Mouse (Mus musculus): ENCODE results near the gene Fbxl19.

Fbxl19 gene

DNA sequence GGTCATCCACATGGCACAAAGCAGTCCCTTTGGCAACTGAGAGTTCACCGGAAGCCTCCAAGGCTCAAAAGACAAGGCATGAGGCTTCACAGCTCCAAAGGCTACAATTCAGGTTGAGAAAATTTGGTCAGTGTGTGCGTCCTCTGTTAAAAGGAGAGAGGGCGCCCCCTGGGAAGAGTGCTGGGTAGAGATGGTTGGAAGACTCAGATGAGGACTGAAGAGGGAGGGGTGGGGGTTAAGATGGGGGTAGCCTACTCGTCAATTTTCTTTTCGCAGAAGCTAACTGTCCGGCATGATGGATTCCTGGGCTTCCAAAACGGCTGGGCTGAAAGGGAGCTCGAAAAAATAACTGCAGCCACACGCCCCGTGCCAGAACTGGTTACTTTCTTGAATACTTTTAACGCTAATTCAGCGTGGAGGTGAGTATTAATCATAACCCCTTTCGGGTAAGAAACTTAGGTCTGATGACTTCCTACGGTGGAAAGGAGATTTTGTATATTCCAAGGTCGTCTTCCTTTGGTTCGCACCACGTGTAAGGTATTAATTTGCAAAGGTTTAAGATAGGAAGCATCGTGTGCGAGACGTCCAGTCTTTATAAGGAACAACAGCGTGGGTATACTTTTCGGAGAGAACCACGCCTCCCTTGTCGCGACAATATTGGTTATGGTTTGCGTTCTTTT is at the start of gene Fbxl19:
Gene Fbxl19, plus strand, starts transcription at position 178 of the 680 bp plus-strand sequence.
- DNase-seq (ENCODE audit: low spot score): peak; percentile 88

DNA sequence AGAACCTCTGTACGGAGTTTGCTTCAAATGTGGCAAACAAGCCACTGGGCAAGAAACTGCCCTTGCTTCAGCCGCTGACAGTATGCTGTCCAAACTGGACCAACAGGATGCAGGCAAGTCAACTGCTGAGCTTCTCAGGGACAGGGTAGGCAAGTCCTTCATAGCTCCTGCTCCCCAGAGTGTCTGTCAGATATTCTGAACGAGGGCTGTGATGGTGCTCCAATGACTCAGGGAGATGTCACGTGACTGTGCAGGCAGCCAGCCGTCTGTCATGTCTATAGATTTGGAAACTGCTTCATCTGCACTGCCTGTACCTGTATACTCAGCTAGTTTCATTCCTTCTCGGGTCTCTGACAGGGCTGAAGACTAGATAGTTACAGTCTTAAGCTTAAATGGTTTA is 45.4 kb upstream of the Fbxl19 start:
- peak; percentile 40 for DNase-seq (ENCODE audit: low spot score)

DNA sequence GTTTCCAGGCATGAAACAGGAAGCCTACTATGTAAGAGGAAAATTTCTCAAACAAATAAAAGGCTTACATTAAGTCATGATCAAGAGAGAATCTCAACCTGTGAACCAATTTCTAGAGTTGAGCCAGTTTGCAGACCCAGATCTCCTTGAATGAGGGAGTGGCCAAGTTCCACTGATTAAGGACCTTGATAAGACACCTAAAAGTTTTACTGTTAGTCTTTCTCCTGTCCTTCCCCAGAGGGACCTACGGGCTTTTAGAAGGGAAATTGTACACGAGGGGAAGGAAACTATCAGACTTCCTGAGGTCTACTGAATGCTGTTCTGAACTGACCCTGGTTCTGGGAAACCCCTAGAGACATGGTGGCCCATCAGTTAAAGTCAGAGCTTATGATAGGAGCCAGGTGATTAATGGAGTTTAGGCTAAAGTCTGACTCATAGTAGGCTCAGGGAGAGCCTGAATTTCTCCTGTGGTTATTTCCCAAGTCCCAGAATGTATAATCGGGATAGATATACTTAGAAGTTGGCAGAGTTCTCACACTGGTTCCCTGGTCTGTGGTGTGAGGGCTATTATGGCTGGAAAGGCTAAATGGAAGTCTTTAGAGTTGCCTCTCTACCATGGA is 43.5 kb upstream of the Fbxl19 start:
- DNase-seq (ENCODE audit: low spot score): no peak

DNA sequence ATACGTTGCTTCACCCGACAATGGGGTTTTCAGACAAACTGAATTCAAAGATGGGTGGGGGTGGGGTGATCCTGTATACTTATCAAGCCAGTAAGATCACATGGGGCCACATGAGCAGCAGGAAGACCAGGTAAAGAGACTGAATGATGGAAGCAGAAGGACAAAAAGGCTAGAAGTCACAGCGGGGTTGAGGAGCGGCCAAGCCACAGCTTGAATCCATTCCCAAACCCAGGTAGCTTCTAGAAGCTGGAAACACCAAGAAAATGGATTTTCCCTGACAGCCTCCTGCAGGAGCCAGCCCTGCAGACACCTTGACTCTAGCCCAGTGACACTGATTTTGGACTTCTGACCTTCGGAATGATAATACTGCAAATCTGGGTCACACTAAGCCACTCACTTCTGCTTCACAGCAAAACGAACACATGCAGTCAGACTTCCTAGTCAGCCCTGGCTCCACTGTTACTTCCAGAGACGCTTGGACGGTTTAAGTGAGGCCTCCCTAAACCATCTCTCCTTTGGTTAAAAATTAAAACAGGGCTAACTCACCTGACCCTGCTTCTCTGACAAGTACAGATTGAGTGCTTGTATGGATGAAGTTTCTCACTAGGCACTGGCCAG is 40.7 kb upstream of the Fbxl19 start:
- no peak for DNase-seq (ENCODE audit: low spot score)

DNA sequence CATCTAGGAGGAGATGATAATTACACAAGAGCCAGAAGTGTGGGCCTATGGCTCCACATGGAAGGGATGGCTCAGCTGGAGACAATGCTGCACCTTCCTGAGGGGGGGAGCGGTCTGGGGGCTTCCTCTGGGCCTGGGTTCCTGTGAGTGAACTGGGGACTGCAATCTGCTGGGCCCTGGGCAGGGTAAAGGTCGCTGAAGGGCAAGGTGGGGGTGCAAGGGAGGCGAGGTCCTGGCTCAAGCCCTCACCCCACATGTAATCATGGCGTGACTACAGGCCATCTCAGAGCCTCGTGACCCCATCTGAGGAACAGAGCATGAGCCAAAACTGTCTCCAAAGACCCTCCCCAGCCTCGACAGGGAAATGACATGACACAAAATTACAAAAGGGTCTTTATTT is 39.7 kb upstream of the Fbxl19 start:
- DNase-seq (ENCODE audit: low spot score): no peak

DNA sequence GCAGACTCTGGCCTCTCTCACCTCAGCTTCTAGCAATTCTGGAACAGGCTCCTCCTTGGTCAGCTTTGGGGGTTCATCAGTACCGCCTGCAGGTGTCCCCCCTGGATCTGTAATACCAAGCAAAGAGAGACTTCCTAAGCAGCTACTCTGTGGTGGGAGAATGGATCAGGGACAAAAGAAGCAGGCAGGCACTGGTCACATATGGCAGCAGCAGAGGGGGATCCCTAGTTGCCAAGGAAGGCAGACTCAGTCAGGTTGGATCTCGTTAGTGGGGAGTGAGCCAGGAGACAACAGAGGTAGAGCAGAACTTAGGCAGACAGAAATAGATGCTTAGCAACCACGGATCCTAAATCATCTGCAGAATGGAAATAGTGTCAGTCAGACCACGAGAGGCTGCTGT is 38.6 kb upstream of the Fbxl19 start:
- DNase-seq (ENCODE audit: low spot score): no peak

DNA sequence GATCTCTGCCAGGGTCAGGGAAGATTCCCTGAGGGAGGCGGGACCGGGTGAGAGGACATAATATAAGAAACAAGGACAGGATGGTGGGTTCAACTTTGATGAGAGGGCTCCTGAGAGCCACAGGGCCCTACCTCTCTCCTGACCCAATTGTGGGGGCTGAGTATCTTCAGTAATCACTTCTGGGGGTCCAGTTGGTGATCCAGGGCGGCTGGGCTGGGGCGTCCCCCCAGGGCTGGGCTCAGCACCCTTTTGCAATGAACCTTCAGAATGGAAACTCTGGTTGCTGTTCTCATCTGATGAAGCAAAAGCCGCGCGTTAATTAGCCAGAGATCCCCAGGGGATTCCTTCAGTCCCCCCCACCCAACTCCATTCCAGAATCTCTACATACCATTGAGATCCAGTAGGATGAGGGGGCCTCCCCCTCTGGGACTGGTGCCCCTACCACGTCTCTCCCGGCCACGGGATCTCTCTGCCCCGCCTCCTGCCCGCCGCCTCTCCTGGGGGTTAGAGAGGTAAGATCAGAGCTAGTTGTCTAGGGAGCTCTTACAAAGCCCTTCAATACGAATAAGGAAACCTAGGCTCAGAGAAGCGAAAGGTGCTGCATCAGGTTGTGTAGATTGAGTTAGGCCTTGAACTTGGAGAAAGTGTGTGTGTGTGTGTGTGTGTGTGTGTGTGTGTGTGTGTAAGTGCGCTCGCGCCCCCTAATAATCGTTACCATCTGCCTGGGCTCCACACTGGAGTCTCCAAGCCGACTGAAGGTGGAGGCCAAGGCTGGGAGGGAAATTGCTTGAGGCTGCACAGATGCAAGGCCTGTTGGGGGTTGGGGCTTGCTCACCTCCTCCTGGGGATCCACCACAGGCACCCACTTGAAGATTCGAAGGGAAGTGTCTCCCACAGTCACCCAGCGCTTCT is 37.0 kb upstream of the Fbxl19 start:
- DNase-seq (ENCODE audit: low spot score): peak; percentile 58

DNA sequence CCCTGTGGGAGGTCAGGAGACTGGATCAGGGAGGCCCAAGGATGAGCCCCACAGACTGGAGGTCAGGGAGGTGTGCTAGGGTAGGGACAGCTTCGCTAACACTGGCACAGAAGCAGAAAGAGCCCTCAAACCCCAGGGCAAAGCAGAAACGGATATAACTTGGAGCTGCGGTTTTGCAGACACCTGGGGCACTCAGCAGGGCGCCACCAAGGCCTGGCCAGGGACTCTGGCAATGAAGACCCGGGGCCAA is 36.5 kb upstream of the Fbxl19 start:
- DNase-seq (ENCODE audit: low spot score): no peak

DNA sequence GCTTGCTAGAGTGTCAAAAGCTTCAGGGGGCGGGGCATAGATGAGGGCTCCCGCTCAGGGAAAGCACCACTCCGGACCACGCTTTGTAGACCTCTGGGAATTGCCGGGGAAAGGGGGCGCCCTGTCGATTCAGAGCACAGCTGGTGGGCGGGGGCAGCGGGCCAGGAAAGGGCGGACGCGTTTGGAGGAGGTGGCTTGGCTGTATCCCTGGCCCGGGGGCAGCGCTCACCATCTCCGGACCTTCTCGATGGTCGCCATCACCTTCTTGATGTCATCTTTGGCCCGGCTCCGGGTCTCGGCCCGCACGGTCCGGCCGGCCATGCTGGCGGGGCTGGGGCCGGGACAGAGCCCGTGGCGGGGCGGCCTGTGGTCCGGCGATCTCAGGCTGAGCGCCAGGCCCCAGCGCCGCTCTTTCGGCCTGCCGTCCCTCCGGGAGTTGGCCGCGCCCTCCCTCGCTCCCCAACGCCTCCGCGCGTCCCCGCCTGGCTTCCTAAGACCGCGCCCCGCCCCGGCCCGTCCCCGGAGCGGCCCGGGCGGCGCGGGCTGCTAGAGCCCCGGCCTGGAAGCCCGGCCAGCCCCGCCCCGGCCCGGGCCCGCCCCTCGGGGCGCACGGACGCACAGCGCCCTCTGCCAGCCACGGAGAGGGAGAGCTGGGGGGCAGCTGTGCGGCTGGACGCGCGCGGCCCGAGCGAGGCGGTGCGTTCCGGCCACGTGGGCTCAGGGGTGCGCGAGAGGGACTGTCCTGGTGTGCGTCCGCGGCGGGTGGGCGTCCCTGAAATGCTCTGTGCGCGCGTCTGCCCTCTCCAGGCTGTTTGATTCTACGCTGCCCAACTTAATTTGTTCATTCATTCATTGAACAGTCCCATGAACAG is 35.9 kb upstream of the Fbxl19 start, which contains the start of gene Bcl7c:
Gene Bcl7c, minus strand, starts transcription at position 727 of the 872 bp plus-strand sequence.
- peak; percentile 97 for DNase-seq (ENCODE audit: low spot score)

DNA sequence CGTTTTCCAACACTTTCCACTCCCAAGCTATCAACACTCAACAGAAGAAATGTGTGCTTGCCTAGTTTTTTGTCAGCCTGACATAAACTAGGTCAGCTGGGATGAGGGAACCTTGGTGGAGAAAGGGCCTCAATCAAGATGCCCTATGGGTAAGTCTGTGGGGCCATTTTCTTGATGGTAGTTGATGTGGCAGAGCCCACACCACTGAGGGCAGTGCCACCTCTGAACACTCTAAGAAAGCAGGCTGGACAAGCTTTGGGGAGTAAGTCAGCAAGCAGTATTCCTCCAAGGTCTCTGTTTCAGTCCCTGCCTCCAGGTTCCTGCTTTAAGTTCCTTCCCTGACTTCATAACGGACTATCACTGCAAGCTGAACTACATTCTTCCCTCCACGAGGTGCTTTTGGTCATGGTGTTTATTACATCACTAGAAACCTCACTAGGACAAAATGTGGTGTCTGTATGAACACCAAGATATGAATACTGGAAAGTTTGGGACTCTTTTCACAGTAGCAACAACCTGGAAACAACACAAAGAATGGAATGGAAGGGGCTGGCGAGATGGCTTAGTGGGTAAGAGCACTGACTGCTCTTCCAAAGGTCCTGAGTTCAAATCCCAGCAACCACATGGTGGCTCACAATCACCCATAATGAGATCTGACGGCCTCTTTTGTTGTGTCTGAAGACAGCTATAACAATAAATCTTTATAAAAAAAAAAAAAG is 34.9 kb upstream of the Fbxl19 start:
- DNase-seq (ENCODE audit: low spot score): no peak

DNA sequence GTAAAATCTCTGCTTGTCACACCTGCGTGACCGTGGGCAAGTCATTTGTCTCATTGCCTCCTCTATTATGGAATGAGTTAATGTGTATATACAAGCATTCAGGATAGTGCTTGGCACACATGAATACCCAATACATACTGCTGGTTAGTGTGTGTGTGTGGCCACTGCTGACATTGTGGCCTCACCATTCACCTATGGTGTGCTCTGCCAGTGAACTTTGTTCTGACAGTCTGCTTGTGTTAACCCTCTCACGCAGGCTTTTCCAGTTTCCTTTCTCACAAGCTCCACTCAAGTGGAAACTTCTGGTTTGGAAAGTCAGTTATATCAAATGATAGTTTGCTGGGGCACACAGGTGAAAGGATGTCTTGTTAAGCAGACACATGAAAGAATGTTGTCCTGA is 33.3 kb upstream of the Fbxl19 start:
- DNase-seq (ENCODE audit: low spot score): no peak

DNA sequence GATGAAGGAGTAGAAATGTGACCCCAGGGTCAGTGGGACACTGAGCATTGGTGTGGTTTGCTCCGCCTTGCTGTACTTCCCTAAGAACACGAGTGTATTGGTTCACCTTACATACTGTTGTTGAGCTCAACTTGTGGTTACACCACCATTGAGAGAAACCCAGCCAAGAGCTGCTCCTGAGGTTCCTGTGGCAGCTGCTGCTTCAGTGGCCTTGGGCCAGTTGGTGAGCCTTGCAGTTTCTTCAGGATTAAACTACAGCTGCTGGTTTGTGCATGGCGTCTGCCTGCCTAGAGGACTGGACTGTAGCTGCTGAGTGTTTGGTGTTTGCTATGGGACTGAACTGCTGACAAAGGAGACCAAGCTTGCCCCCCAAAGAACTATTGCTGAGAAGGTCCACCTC is 32.9 kb upstream of the Fbxl19 start:
- DNase-seq (ENCODE audit: low spot score): no peak

DNA sequence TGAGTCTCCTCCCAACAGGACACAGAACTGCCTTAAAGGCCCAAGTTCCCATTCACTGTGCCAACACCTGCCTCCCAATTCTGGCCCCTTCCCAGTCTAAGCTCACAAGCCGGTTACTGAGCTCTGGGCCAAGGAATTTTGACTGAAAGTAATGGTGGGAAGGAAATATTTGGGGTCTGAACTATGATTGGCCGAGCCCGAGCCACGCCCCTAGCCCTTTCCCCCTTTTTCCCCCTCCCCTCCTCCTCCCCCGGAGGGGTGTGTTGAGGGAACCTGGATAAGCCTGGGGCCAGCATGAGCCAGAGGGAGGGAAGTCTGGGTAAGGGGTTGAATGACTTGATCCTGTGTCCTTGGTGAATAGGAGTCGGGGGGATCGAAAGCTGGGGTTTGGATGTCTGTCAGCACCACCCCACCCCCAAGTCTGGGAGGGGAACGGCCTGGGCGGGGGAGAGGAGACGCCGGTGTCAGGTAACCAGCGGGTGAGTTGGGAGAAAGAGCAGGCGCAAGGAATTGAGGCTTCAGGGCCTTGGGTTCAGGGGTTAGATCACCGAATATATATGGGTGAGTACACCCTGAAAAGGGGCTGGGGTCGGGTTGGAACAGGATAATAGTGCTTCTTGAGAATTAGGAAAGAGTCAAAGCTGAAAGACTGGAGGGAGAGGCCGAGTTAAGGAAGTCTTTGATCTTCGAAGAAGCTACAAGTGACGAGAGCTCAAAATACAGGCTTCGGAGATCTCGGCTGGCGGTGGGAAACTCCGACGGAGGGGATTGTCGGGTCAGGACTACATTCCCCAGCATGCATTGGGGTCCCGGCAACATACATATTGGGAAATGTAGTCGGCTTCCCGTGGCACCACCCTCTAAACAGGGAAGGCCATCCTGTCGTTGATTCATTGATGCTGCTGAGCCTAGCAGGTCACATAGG is 31.6 kb upstream of the Fbxl19 start, which contains the start of gene Ctf1:
Gene Ctf1, plus strand, starts transcription at position 276 of the 925 bp plus-strand sequence.
- DNase-seq (ENCODE audit: low spot score): peak; percentile 90

DNA sequence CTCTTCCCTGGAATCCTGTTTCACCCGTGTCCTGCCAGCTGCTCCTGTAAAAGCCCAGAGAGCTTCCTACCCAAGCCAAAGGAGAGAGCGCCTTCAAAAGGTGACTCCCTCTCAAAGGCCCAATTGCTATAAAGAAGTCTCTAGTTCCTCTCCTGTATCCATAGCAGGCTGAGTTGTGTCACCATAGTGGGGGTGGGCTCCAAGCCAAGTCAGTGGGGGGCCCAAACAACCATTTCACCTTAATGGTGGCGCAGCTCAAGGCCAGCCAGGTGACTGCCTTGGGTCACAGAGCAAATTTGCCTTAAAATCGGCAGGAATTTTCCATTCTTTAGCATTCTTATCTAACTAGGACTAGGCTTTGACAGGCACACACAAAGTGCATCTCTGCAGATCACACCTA is 29.5 kb upstream of the Fbxl19 start:
- DNase-seq (ENCODE audit: low spot score): no peak

DNA sequence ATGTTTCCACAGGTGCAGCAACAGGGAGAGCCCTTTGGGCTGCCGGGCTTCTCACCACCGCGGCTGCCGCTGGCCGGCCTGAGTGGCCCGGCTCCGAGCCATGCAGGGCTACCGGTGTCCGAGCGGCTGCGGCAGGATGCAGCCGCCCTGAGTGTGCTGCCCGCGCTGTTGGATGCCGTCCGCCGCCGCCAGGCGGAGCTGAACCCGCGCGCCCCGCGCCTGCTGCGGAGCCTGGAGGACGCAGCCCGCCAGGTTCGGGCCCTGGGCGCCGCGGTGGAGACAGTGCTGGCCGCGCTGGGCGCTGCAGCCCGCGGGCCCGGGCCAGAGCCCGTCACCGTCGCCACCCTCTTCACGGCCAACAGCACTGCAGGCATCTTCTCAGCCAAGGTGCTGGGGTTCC is 27.4 kb upstream of the Fbxl19 start:
- DNase-seq (ENCODE audit: low spot score): no peak

DNA sequence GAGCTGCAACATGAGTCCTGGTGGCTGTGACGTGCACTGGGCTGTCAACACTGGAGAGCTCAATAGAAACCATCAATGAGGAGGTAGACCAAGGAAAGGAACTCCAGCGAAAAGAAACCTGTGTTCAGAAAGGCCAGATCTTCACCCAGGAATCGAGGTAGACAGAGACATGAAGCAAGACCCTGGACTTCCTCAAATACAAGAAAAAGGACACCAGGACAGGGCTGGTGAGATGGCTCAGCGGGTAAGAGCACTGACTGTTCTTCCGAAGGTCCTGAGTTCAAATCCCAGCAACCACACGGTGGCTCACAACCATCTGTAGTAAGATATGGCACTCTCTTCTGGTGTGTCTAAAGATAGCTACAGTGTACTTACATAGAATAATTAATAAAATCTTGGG is 26.0 kb upstream of the Fbxl19 start:
- DNase-seq (ENCODE audit: low spot score): no peak

DNA sequence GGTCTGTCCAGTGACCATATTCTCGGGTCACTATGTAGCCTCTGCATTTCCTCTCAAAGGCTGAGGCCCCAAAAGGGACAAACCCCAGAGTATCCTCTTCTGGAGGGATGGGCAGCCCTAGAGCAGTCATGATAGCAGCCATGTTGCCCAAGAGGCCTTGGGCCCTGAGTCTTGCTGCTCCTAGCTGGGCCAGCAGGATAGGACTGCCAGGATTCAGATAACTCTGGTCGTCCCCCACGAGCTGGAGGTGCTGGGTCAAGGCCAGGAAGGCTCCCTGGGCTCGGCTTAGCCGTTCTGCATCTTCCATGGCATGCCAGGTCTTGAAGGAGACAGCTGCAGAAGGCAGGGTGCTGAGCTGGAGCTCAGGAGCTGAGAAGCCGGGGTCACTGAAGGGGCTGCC is 25.1 kb upstream of the Fbxl19 start:
- no peak for DNase-seq (ENCODE audit: low spot score)

DNA sequence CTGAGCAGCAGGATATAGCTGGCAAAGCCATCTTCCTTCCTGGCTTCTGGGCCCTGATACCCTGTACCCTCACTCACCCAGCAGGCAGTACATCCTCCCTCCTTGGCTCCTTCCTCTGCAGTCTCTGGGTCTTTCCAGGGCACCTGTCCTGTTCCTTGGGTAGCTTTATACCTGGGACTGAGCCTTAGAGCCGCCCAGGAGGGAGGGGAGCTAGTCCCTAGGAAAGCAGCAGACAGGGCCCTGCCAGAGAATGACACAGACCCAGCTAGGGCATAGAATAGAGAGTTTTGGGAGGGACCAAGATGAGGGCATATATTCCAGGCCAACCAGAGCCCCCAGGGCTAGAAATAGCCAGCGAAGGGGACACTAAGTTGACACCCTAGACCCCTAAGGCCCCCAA is 18.9 kb upstream of the Fbxl19 start:
- DNase-seq (ENCODE audit: low spot score): no peak

DNA sequence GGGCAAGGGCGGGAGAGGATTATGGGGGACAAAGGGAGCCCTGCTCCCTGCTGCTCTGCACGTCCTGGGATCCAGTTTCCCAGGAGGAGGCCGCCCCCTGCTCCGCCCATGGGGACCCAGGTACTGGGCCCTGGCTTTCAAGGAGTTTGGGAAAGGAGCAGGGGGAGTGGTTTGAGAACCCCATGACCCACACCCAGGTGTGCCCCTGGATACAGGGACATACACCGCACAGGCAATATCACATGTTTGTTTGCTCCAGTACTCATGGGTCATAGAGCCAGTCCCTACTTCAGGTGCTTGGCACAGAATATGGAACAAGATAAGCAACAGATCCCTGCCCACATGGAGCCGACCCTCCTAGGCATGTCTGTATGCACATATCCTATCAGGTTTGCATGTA is 18.4 kb upstream of the Fbxl19 start:
- DNase-seq (ENCODE audit: low spot score): no peak

DNA sequence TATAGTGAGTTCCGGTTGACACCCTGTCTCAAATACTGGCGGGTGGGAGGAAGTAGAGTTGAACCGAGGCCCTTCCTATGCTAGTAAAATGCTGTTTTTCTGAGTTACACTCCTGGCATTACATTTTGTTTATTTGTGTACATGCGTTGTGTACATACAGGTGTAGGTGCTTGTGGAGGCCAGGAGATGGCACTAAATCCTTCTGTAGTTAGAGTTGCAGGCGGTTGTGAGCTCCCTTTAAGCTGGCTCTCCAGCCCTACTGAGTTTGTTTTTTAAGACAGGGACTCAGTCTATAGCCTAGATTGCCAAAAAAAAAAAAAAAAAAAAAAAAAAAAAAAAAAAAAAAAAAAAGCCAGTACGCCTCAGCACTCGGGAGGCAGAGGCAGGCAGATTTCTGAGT is 16.4 kb upstream of the Fbxl19 start:
- no peak for DNase-seq (ENCODE audit: low spot score)

Data from MN1 (cell line).